Mouse (Mus musculus): Measurements from ENCODE around the gene C87436.

GRCm38 (mm10) chr6:86479311-86479710 is 41.1 kb downstream of the C87436 start:
- no peak for TF ChIP-seq CTCF (IDR thresholded peaks at IDR 0.05; ENCODE audit: borderline replicate concordance, extremely low read depth, insufficient read depth, insufficient read length)
- no peak for TF ChIP-seq POLR2A (IDR thresholded peaks at IDR 0.05; ENCODE audit: borderline replicate concordance, extremely low read depth, insufficient read depth, insufficient read length, poor library complexity, severe bottlenecking)

Data from brain, embryonic 14.5 days (tissue).